Mouse (Mus musculus) limb, embryonic 11.5 days (tissue): Measurements from ENCODE around the gene Six5. TPM values are rescaled to one million over a fixed set of nuclear protein-coding genes. Genes with fewer than 3 reads are reported as not detected.
A peak's percentile ranks its signal among the peaks of the same experiment; 100 is the strongest.

Experiments
- ATAC-seq: fragments of 200-750 bp; cut with Nextera tagmentation; 2 replicates; pipeline ENCODE4 v1.8.0; 2017; ENCODE audit warnings: low read depth; ENCODE audit not compliant: insufficient number of reproducible peaks, low FRiP score, low TSS enrichment
- DNase-seq: peaks from one replicate; pipeline ENCODE4 v3.0.0-alpha.2; 2015; ENCODE audit warnings: low spot score
- H3K27ac ChIP-seq: fragments of 300-500 bp; sonication (generic); replicated peaks from 2 replicates; pipeline ENCODE4 v1.5.1; 2014; ENCODE audit warnings: low read depth, mild to moderate bottlenecking, low read length
- H3K27me3 ChIP-seq: fragments of 300-500 bp; sonication (generic); 2 replicates; pipeline ENCODE4 v1.6.1; 2014; ENCODE audit warnings: mild to moderate bottlenecking, low read length, mixed read lengths; ENCODE audit not compliant: control insufficient read depth, insufficient read depth
- H3K36me3 ChIP-seq: fragments of 300-500 bp; sonication (generic); 2 replicates; pipeline ENCODE4 v1.6.1; 2014; ENCODE audit warnings: mild to moderate bottlenecking, low read length, moderate library complexity, mixed read lengths; ENCODE audit not compliant: control insufficient read depth, insufficient read depth
- H3K4me1 ChIP-seq: fragments of 300-500 bp; sonication (generic); 2 replicates; pipeline ENCODE4 v1.6.1; 2014; ENCODE audit warnings: low read length, mixed read lengths; ENCODE audit not compliant: control insufficient read depth, insufficient read depth
- H3K4me2 ChIP-seq: fragments of 300-500 bp; sonication (generic); 2 replicates; pipeline ENCODE4 v1.6.1; 2014; ENCODE audit warnings: low read depth, mild to moderate bottlenecking, moderate library complexity; ENCODE audit not compliant: severe bottlenecking
- H3K4me3 ChIP-seq: fragments of 300-500 bp; sonication (generic); 2 replicates; pipeline ENCODE4 v1.5.1; 2014; ENCODE audit warnings: low read depth, low read length
- H3K9ac ChIP-seq: fragments of 300-500 bp; sonication (generic); 2 replicates; pipeline ENCODE4 v1.6.1; 2014; ENCODE audit warnings: mild to moderate bottlenecking, low read length
- H3K9me3 ChIP-seq: fragments of 300-500 bp; sonication (generic); 2 replicates; pipeline ENCODE4 v1.6.1; 2016; ENCODE audit warnings: low read length; ENCODE audit not compliant: control insufficient read depth
- WGBS: fragments of 180-500 bp; shearing (Covaris S2); extraction: QIAGEN DNeasy Blood & Tissue Kit; methylation state at CpG from one replicate; pipeline ENCODE4 v1.1.7; 2014; 5-methylcytosine and 5-hydroxymethylcytosine counted together
- polyA plus RNA-seq: library from polyadenylated mRNA; unstranded; fragments of >200 nt; fragmentation: Nextera tagmentation; extraction: Ambion mirVana; gene quantifications from 2 replicates; pipeline ENCODE4 v1.2.1, GENCODE M21; 2014

Gene Six5
- polyA plus RNA-seq, 1 experiment from 2014 or later = 8.9 TPM

DNA sequence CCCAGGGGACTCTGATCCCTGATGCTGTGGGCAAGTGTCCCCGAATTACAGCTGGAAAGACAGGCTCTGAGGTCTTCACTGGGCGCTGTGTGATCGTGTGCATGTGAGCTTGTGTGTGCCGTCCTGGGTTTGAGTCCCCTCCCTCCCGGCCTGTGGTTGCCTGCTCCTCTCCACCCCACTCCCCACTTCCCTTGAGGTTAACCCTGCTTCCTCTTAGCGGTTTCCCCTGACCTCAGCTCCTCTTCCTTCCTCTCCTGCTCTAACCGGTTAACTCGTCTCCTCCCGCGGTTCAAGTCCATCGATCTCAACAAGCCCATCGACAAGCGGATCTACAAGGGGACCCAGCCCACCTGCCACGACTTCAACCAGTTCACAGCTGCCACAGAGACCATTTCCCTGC, 16.6 kb upstream of the Six5 start:
- no peak for ATAC-seq
- Histone ChIP-seq H3K36me3 (peaks cover 35% of the 10 kb centered on the region), H3K9me3 (no peaks in the 10 kb centered on the region), H3K27me3 (no peaks in the 10 kb centered on the region), H3K4me3 (peak overlapping the region; percentile 85), H3K9ac (no peak overlapping the region), H3K4me2 (peak overlapping the region; percentile 96), H3K27ac (no peak overlapping the region), H3K4me1 (peaks cover 13% of the 10 kb centered on the region)
- 84% methylated on average over 14 of the region's 14 CpGs for WGBS
- DNase-seq = no peak

DNA sequence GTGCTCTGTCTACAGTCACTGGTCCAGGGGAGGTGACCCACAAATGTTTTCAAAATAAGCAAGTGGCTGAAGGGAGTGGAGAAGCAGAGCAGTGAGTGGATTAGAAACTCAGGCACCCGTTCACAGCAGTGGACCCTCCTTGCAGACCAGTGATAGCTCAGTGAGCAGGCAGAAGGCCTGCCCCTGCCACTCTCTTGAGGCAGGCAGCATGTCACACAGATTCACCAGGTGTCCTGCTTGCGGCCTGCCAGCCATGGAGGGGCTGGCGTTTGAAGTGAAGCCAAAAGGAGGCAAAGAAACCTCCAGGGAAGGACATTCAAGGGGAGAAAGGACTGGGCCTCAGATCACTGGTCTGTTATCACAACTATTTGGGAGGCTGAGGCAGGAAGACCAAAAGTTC, 15.7 kb upstream of the Six5 start:
- Histone ChIP-seq H3K36me3 (peaks cover 42% of the 10 kb centered on the region), H3K4me1 (peaks cover 20% of the 10 kb centered on the region), H3K4me2 (no peak overlapping the region), H3K9me3 (no peaks in the 10 kb centered on the region), H3K4me3 (no peak overlapping the region), H3K27ac (no peak overlapping the region), H3K9ac (no peak overlapping the region), H3K27me3 (no peaks in the 10 kb centered on the region)
- DNase-seq = no peak
- ATAC-seq = no peak
- WGBS = 85% methylated on average over 3 of the region's 3 CpGs

DNA sequence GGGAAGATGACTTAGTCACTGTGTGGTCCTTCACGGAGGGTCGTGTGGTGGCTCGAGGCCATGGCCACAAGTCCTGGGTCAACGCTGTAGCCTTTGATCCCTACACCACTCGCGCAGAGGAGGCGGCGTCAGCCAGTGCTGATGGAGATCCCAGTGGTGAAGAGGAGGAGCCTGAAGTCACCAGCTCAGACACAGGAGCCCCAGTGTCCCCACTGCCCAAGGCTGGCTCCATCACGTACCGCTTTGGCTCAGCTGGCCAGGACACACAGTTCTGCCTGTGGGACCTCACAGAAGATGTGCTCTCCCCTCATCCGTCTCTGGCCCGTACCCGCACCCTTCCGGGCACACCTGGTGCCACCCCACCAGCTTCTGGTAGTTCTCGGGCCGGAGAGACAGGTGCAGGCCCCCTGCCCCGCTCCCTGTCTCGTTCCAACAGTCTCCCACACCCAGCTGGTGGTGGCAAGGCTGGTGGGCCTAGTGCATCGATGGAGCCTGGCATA, 13.9 kb upstream of the Six5 start:
- Histone ChIP-seq H3K9me3 (no peaks in the 10 kb centered on the region), H3K27me3 (no peaks in the 10 kb centered on the region), H3K4me2 (no peak overlapping the region), H3K4me3 (no peak overlapping the region), H3K4me1 (peaks cover 28% of the 10 kb centered on the region), H3K9ac (no peak overlapping the region), H3K36me3 (peaks cover 42% of the 10 kb centered on the region), H3K27ac (no peak overlapping the region)
- 88% methylated on average over 19 of the region's 19 CpGs for WGBS
- DNase-seq = no peak
- ATAC-seq = no peak

DNA sequence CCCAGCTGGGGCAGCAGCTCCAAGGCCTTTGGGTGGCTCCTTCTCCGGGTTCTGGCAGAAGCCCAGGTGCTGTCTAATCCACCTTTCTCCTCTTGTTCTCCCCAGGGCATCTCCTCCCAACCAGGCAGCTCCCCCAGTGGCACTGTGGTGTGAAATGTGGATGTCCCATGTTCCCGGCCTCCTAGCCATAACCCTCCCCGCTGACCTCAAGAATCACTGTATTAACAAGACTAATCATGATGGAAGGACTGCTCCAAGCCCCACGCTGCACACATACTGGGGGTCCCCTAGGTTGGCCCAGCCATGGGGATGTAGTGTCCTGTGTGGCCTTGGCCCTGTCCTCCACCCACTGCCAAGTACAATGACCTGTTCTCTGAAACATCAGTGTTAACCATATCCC, 12.2 kb upstream of the Six5 start:
- 79% methylated on average over 4 of the region's 4 CpGs for WGBS
- Histone ChIP-seq H3K9ac (no peak overlapping the region), H3K4me2 (no peak overlapping the region), H3K27ac (no peak overlapping the region), H3K36me3 (peaks cover 42% of the 10 kb centered on the region), H3K4me1 (peaks cover 24% of the 10 kb centered on the region), H3K4me3 (no peak overlapping the region), H3K9me3 (no peaks in the 10 kb centered on the region), H3K27me3 (no peaks in the 10 kb centered on the region)
- DNase-seq (no peak), ATAC-seq (no peak)

DNA sequence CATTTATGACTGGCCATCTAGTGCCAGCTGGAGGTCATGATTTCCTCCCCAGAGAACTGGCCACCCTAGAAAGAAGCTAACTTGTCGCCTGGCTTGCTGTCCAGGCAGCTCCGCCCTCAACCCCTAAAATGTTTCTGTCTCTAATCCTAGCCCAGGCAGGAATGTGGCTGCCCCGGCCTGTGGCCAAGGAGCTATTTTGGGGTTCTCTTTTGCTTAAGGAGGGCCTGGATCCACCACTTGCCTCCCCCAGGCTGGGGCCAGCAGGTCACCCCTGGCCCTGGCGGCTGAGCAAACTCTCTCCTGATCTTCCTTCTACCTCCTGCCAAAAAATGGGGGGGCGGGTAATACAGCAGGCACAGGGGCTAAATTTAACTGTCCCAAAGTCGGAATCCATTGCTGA, 11.3 kb upstream of the Six5 start:
- H3K4me3 ChIP-seq = no peak overlapping the region
- 63% methylated on average over 6 of the region's 6 CpGs for WGBS
- DNase-seq (no peak), ATAC-seq (no peak)
- no peak overlapping the region for H3K27ac ChIP-seq
- H3K9ac ChIP-seq = no peak overlapping the region
- peaks cover 21% of the 10 kb centered on the region for H3K4me1 ChIP-seq
- H3K27me3 ChIP-seq = no peaks in the 10 kb centered on the region
- no peak overlapping the region for H3K4me2 ChIP-seq
- no peaks in the 10 kb centered on the region for H3K9me3 ChIP-seq
- peaks cover 40% of the 10 kb centered on the region for H3K36me3 ChIP-seq

DNA sequence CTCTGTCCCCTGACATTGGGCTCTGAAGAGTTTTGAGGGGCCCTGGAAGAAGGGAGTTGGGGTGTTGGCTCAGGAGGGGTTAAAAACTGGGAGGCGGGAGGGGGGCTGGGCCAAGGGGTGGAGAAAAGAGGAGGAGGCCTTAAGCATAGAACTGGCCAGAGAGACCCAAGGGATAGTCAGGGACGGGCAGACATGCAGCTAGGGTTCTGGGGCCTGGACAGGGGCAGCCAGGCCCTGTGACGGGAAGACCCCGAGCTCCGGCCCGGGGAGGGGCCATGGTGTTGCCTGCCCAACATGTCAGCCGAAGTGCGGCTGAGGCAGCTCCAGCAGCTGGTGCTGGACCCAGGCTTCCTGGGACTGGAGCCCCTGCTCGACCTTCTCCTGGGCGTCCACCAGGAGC, 10.7 kb upstream of the Six5 start, which contains the start of gene Dmpk:
Dmpk (plus strand) TSS at position 149 of the 400 bp plus-strand sequence.
- 41% methylated on average over 10 of the region's 10 CpGs for WGBS
- Histone ChIP-seq H3K9me3 (no peaks in the 10 kb centered on the region), H3K36me3 (peaks cover 36% of the 10 kb centered on the region), H3K27ac (no peak within 1 kb of the TSS), H3K4me3 (0 out of 2 replicates have a peak within 1 kb of the TSS, but pooled peaks have one; percentile 5), H3K4me1 (peaks cover 21% of the 10 kb centered on the region), H3K27me3 (no peaks in the 10 kb centered on the region), H3K4me2 (peak within 1 kb of the TSS; percentile 16; the same call in 1 of the 2 replicates), H3K9ac (no peak within 1 kb of the TSS; the same call in 1 of the 2 replicates)
- no peak for DNase-seq
- 0 out of 2 replicates have a peak, but pooled peaks have one; percentile 23 for ATAC-seq

DNA sequence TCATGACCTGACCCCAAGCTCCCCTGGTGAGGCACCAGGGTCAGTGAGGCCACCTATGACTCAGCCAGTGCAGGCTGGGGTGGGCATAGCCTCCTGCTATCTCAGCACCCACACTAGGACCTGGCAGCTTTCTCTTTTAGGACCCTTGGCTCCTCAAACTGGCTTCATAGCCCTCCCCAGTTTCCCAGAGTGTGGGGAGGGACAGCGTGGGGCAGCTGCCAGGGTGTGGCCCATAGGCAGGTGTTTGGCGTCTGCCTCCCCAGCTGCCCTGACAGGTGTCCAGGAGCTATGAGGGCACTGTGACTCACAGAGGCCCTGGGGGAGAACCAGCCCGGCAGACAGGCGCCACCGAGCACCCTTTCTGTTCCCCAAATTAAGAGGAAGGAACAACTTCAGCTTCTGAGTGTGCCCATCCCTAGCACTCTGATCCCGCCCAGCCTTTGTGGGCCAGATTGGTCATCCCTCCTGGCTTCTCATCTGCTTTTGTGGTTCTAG, 10.1 kb upstream of the Six5 start:
- DNase-seq = no peak
- Histone ChIP-seq H3K27ac (no peak overlapping the region), H3K27me3 (no peaks in the 10 kb centered on the region), H3K4me1 (peaks cover 21% of the 10 kb centered on the region), H3K4me2 (0 out of 2 replicates have a peak overlapping the region, but pooled peaks have one; percentile 16), H3K9me3 (no peaks in the 10 kb centered on the region), H3K4me3 (no peak overlapping the region), H3K36me3 (peaks cover 35% of the 10 kb centered on the region), H3K9ac (no peak overlapping the region; the same call in 1 of the 2 replicates)
- WGBS = 73% methylated on average over 6 of the region's 6 CpGs
- no peak for ATAC-seq

DNA sequence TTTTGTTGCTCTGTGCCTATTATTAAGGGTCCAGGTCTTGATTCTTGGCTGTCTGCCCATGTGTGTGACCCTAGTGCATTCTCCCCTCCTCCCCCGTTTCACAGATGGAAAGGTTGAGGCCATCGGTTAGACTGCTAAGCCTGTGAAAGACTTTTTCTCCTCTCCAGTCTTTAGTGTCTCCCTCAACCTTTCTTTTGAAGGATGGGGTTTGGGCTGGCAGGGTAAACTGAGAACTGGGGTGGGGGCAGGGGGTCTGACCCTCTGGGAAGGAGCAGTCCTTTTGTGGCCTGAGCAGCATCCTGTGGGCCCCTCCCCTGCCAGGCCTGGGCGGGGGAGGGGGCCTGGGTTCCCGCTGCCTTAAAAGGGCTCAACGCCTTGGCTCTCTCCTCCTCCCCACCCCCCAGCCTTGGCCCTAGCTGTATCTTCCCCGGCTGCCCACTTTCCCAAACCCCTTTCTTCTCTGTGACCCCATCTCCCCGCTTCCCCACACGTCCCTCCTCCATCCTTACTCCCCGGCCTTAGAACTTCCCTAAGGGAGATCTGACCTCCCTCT, 9.4 kb upstream of the Six5 start:
- no peaks in the 10 kb centered on the region for H3K27me3 ChIP-seq
- H3K4me1 ChIP-seq = peaks cover 21% of the 10 kb centered on the region
- H3K4me3 ChIP-seq = no peak overlapping the region
- H3K4me2 ChIP-seq = no peak overlapping the region; the same call in 1 of the 2 replicates
- 22% methylated on average over 9 of the region's 9 CpGs for WGBS
- H3K36me3 ChIP-seq = peaks cover 30% of the 10 kb centered on the region
- DNase-seq (no peak), ATAC-seq (no peak)
- no peak overlapping the region for H3K9ac ChIP-seq
- no peak overlapping the region for H3K27ac ChIP-seq
- no peaks in the 10 kb centered on the region for H3K9me3 ChIP-seq
